Mouse (Mus musculus) skeletal muscle tissue, postnatal 0 days (tissue): ENCODE data around the gene Cyp2c50. TPM values are rescaled to one million over a fixed set of nuclear protein-coding genes. Genes with fewer than 3 reads are reported as not detected.

Experiments used
- polyA plus RNA-seq: library from polyadenylated mRNA; unstranded; fragments of >200 nt; fragmentation: Nextera tagmentation; extraction: Ambion mirVana; gene quantifications from 2 replicates; pipeline ENCODE4 v1.2.1, GENCODE M21; 2015

Cyp2c50 gene
- polyA plus RNA-seq, result not detected in 2 replicates

DNA sequence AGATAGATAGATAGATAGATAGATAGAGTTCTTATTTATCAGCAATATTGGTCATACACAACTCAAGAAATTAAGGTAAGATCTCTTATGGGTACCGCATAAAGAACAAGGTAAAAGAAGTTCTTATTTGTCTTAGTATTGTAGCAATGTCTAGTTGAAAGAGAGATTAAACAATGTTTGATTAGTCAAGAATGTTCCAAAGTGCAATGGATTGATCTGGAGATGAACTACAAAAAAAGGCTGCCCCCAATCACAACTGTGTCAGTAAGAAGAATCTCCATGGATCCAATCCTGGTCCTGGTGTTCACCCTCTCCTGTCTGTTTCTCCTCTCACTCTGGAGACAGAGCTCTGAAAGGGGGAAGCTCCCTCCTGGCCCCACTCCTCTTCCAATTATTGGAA lies at the start of gene Cyp2c50:
Cyp2c50 (plus strand) TSS at position 268 of the 400 bp plus-strand sequence.

DNA sequence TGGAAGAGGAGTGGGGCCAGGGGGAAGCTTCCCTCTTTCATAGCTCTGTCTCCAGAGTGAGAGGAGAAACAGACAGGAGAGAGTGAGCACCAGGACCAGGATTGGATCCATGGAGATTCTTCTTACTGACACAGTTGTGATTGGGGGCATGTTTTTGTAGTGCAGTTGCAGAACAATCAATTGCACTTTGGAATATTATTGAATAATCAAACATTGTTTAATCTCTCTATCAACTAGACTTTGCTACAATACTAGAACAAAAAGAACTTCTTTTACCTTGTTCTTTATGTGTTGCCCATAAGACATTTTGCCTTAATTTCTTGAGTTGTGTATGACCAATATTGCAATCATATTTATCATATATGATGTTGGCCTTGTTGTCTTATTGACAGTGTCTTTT lies 15.8 kb upstream of the Cyp2c50 start, which contains the start of gene Cyp2c54:
Cyp2c54 (minus strand) TSS at position 127 of the 400 bp plus-strand sequence.

Other genes with a start within 250 kb of the Cyp2c50 start
- not detected in 2 replicates for gene Cyp2c69, start 202.9 kb upstream of the Cyp2c50 start, polyA plus RNA-seq
- not detected in 2 replicates for gene Cyp2c37, start 97.3 kb upstream of the Cyp2c50 start, polyA plus RNA-seq
- not detected in 2 replicates for gene Cyp2c54, start 15.9 kb upstream of the Cyp2c50 start, polyA plus RNA-seq
- gene Cyp2c70, start 97.6 kb downstream of the Cyp2c50 start, polyA plus RNA-seq, result not detected in 2 replicates
- gene Pdlim1, start 182.2 kb downstream of the Cyp2c50 start, polyA plus RNA-seq, result 266 TPM in 2 replicates